Mouse (Mus musculus): ENCODE data around the gene Fgd6.

DNA sequence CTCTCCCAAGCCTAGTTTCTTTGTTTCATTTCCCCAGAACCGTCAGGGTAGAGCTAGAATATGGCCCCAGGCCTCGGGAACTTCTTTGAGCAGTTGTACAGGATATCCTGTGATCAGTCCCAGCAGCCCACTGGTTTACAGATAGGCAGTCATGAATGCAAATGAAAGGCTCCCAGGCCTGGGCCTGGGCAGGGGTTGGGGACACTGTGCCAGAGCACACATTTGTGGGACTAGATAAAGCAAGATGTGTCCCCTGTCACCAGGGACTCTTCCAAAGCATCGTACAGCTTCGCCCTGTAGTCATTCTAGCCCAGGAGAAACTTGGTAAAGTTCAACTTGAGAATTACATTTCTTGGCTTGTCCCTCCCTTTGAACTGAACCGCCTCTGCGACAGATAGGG lies 123.2 kb downstream of the Fgd6 start:
- TF ChIP-seq CTCF (IDR thresholded peaks at IDR 0.05; ENCODE audit: low read depth) (no peak), EP300 (optimal IDR thresholded peaks at IDR 0.05) (no peak)
